Mouse (Mus musculus) gastrocnemius, postnatal 14 days (tissue): ENCODE measurements around the gene Htatip2. TPM values are rescaled to one million over a fixed set of nuclear protein-coding genes. Genes with fewer than 3 reads are reported as not detected.
A peak's percentile ranks its signal among the peaks of the same experiment; 100 is the strongest.

Source experiments
- DNase-seq: peaks from one replicate; pipeline ENCODE4 v3.0.0; 2021; ENCODE audit warnings: mixed read lengths
- intact Hi-C: fragments of 180-260 bp; cut with DNase I; formaldehyde crosslinking; loops from one replicate; pipeline ENCODE4 v1.15.1; 2025; ENCODE audit warnings: low total_unique reads
- long read RNA-seq, 2 experiments: library from polyadenylated mRNA; stranded (forward); transcript quantifications; one replicate each; pipeline ENCODE4 v2.0.0; 2021
- total RNA-seq, 2 experiments: library from RNA; stranded (reverse); gene quantifications; 2 replicates each; pipeline ENCODE4 v1.2.3; 2021

Gene Htatip2
- 1 to 10 TPM; 1.5 to 1.9 TPM for total RNA-seq
- long read RNA-seq, experiment 1, partial matches to known transcripts: 3 of 5 reads
- long read RNA-seq, experiment 1, other reads (novel, unspliced or antisense): 1 of 5 reads
- long read RNA-seq, experiment 2, partial matches to known transcripts: 0 of 1 reads
- long read RNA-seq, experiment 2, other reads (novel, unspliced or antisense): 1 of 1 reads

DNA sequence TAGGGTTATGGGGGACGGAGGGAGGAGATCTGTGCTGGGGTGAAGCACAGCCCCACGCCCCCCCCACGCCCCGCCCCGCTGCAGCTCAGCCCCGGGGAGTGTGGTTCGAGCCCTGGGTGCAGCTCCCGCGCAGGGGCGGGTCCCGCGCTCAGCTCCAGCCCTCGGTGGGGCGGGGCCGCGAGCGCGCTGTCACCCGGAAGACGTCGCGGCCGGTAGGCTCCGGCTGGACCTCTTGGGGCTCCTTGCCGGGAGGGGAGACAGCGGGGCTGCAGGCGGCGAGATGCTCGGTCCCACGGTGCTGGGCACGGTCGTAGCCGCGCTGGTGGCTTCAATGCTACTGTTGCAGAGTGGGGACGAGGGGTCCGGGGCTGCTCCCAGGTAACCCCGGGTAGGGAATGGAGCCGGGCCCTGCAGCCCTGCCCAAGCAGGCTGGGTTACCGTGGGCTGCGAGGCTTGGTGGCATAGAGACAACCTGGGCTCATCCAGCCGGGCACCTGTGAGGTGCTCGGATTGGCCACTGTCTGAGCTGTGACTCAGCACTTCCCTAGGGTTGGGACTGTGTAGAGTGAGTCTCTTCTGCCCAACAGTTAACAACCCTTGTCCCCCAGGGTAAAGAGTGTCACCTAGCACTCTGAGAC, at the start of gene Htatip2:
Gene Htatip2 (plus strand): TSS at position 182 of the 638 bp plus-strand sequence.
- intact Hi-C loops: loop anchor here (10.0 kb wide), 1 partner anchor 294 kb away; no protein-coding TSS in a partner anchor
- peak; percentile 30 for DNase-seq

DNA sequence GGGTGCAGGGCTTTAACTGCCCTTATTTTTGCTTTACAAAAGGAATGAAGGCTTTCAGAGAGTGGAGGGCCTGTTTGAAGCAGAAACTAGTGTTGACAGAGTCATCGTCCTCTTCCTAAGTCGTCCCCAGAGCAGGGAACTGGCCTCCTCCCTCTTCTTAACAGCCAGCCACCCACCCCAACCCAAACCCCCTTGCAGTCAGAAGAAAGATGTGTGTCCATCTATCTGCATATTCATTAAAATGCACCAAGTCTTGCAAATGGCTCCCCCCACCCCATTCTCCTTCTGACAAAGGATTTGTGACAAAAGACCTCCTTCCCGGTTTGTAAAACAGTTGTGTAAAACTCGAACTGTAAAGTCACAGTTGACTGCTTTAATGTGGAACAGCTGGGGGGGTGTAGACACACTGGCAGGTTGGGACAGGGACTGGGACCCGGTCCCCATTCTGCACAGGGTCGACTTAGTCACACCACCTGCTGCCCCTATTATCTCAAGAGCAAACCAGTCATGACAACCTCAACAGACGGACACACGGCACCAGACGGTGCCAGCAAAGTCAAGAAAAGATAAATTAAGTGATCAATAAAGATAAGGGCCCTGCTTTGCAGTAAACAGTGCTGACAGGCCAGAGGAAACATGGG, 49.4 kb upstream of the Htatip2 start:
- intact Hi-C loops: no loop called here
- no peak for DNase-seq

DNA sequence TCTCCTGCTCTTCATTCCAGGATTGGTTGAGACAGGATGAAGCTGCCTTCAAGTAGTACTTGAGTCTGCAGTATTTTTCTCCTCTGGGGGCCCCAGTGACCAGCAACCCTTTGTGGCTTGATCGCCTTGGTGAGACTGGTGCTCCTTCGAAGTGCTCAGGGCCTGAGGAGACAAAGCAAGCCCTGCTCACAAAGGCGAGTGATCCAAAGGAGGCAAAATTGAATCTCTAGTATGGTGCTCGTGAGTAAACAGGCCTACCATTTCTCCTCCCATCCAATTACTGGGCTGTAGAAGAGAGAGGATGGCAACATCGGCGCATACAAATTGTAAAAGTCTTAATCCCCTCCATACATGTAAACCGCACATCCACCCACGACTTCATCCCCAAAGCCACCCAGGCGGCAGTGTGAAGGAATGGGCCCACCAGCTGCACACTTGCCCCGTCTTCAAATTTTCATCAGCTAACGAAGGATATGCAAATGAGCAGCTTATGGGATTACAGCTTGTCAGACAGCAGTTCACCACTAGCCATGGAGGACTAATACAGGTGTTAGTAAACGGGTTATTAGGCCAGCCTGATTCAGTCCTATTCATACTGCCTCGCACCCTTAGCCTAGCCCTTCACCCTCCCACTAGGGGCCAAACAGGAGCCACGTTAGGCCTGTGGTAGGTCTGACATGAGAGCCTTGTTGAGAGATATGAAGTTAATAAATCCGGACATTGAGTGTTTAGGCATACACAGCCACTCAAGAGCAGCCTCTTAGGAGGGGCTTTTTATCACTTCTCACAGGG, 40.8 kb upstream of the Htatip2 start:
- intact Hi-C loops: no loop called here
- no peak for DNase-seq

DNA sequence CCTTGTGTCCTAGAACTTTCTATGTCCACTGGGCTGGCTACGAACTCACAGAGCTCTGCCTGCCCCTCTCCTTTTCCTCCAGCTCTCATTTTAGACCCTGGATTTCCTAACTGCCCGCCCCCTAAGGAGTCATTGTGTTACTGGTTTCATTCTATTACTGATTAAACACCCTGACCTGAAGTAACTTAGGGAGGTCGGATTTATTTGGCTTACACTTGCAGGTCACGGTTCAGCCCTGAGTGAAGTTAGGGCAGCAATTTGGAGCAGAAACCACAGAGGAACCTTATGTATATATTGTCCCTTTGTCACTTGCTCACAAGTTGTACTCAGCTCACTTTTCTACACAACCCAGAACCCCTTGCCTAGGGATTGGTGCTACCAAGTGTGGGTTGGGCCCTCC, 24.6 kb upstream of the Htatip2 start:
- intact Hi-C loops: no loop called here
- no peak for DNase-seq

DNA sequence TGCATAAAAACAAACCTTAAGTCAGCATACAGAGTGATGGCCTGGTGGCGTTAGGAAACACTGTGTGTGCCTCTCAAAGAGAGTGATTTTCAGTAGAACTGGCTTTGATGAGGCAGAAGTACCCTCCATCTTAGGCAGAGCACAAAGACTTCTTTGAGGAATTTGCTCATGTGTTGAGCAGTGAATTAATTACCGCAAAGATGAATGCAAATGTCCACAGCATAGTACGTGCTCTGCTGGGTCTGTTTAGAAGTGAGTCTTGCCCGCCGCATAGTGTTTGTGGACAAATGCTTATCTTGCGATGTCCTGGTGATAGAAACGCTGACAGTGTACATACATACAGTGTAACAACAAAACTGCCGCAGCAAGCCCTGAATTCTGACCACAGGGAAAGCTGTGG, 19.5 kb upstream of the Htatip2 start:
- intact Hi-C loops: no loop called here
- DNase-seq: no peak

DNA sequence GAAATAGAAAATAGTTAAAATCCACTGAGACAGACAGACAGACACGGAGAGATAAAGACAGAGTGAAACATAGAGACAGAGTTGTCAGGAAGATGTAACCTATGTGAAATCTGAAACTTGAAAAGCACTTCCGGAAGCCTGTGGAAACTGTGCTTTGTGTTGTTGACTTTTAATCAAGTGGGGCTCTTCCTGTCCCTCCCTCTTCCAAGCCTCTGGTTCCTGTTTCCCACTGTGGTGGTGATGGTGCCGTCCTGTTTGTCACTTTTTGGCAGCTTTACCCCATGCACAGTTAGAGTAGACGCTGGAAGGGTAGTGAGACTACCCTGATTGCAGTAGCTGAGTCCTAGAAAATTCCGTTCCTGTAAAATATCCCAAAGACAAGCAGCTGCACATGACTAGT, 17.4 kb upstream of the Htatip2 start:
- DNase-seq: no peak
- intact Hi-C loops: no loop called here

DNA sequence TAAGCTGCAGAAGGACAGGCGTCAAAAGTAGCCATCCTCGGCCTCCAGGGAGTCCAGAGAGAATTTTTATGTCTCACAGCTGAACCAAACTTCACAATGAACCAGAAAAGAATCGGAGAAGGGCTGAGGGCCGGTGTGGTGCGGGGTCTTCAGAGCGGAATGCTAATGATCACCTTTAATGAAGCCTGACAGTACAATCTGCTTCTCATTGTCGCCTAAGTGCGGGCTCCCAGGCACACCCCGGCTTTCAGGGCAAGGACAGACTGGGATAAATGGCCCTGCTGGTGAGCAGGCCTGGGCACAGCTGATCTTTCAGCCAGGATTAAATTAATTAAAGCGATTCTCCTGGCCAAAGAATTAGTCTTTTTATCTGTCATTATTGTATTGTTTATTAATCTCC, 17.0 kb upstream of the Htatip2 start:
- DNase-seq: no peak
- intact Hi-C loops: no loop called here

DNA sequence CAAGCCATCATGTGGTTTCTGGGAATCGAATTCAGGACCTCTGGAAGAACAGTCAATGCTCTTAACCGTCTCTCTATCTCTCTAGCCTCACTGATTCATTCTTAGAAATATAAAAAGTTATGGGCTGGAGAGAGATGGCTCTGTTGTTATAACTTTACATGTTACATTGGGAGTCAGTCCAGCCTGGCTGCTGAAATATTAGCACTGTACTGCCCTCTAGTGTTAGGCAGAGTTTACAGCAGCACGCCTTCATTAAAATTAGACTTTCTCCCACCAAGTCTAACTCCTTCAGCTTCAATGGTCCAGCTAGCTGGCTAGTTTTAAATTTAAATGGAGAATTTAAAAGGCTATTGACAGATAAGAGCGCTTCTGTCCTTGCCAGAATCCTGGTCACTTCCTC, 7.8 kb upstream of the Htatip2 start:
- DNase-seq: no peak
- intact Hi-C loops: loop anchor here (2.0 to 10.0 kb wide), 2 partner anchors 134 to 286 kb away; no protein-coding TSS in a partner anchor

DNA sequence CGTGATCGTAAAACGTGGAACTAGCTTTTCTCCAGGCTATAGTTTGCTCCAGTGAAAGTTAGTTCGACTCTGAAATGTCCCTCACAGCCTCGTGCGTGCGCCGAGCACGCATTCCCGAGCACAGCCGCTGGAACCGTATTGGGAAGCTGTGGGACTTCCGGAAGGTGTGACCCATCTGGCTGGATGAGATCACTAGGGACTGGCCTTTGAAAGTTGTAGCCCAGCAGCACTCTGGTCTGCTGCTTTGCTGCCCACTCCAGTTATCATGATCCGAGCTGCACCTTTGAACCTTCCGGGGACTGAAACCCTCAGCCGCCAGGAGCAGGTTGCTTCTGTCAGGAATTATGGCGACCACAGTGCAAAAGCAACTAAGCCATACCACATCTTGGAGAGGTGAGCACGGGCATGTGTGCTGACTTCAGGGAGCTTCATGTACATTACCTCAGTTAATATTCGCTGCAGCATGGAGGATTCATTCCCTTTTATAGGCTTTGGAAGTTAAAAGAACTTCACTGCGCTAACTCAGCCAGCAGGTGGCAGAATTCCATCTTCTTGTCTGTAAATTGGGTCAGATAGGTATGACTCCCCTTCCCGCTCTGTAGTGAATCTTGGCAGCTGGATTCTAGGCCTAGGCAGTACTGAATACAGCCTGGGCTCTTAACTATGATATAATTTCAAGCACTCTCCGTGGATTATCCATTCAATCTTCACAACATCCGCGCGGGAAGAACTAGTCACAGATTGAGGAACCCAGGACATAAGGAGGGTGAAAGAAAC, 6.0 kb upstream of the Htatip2 start:
- intact Hi-C loops: loop anchor here (10.0 kb wide), 1 partner anchor 288 kb away; no protein-coding TSS in a partner anchor

DNA sequence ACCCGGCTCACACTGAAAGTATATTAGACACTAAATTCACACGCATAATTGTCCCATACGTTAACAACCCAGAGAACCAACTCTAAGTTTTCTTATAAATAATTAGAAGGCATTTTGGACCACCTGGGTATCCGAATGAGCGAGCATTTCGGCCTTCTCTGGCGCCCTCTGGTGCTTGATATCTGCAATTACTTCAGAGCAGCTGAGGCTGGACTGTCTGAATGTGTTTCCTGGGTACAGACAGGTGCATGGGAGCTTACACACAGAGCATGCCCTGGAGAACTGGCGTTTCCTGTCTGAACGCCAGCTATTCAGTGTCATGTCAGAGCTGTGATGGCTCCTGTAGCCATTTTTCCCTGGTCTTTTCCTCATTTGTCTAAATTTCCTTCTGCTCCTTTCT, 4.1 kb upstream of the Htatip2 start:
- intact Hi-C loops: loop anchor here (10.0 kb wide), 1 partner anchor 290 kb away; no protein-coding TSS in a partner anchor
- peak; percentile 33 for DNase-seq

More for the DNA sequence above, 6.0 kb upstream of the Htatip2 start:
- DNase-seq: peak; percentile 22

DNA sequence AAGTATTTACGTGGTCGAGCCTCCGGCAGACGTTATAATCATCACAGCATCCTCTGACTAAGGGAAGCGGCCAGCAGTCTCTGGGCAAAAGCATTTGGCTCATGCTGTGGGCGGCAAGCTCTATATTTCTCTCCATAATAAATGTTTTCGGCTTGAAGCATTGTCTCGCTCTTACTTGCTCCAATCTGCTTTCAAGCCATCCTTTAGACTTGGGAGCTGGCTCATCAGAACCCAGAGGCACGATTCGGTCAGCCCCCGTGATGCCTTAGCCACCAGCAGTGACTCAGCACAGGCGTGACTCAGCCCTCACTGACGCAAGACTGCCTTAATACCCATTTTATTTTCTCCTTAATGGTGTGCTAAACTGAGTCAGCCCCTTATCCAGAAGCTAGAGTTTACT, 3.7 kb downstream of the Htatip2 start:
- intact Hi-C loops: no loop called here
- no peak for DNase-seq

DNA sequence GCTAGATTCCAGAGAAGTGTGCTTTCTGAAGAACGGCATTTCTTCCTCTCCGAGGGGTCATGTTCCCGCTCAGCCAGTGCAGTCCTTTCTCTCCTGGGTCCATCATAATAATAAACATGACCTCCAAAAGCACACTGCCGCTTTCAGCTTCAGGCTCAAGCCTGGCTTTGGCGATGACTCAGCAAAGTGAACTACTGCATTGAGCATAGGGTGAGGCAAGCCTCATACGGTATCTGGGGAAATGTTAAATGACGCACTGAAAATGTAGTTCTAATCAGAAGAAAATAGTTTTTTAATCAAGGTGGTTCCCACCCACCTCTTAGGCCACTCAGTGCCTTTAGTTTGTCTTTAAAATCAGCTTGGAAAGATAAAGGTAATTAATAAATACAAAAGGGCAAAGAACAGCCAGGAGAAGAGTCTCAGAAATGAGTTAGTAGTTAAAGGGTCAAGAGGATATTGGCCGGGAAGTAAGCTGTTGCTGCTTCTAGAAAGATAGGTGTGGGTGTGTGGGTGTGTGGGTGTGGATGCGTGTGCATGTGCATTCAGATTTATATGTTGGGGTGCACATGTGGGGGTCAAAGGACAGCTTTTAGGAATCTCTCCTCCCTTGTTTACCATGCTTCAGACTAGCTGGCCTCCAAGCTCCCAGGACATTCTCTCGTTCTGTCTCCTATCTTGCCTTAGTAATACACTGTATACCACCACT, 5.2 kb downstream of the Htatip2 start:
- intact Hi-C loops: no loop called here
- no peak for DNase-seq

DNA sequence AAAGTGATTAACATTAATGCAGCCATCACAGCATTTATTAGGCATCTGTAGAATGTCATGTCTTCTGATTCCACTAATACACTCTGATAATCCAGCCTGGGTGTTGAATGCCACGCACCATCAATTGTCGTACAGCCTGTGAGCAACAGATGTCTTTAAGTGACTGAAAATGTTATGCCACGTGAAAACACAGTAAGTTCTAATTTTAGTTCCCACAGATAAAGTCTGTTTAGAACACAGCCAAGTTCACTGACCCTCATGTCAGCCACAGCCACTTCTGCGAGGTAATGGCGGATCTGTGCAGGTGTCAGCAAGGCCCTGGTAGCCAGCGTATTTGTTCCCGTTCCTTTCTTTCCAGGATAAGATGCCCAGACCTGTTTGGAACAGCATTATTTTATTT, 7.3 kb downstream of the Htatip2 start:
- intact Hi-C loops: no loop called here
- no peak for DNase-seq

DNA sequence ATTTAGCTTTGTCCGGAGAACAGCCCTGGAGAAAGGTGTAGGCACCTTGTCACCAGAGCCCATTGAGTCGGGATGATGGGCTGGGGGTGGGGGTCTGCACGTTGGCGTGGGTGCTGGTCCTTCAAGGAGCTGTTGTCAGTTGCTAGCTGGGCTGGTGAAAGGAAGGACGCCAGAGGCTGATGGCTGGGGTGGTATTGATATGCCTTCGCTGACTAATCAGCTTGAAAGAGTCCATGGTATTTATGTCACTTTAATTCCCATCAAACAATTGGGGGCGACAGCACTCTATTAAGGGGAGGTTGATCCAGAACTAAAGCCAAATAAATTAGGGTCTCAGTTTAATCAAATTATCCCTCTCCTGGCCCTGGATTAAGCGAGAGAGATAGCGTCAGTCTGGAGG, 9.6 kb downstream of the Htatip2 start:
- intact Hi-C loops: no loop called here
- no peak for DNase-seq

DNA sequence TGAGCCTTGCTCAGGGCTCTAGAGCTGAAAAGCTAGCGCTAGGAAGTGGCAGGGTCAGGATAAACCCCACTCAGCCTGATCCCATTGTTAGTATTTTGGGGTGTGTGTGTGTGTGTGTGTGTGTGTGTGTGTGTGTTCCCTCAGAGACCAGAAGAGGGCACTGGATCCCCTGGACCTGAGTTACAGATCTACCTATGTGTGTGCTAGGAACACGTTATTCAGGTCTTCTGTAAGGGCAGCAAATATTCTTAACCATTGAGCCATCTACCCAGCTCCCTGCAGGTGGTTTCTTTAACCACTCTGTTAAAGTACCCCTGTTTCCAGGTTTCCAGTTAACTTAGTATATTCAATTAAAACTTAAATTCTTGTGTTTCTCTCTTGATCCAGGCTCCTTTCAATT, 15.5 kb downstream of the Htatip2 start:
- no peak for DNase-seq
- intact Hi-C loops: no loop called here

DNA sequence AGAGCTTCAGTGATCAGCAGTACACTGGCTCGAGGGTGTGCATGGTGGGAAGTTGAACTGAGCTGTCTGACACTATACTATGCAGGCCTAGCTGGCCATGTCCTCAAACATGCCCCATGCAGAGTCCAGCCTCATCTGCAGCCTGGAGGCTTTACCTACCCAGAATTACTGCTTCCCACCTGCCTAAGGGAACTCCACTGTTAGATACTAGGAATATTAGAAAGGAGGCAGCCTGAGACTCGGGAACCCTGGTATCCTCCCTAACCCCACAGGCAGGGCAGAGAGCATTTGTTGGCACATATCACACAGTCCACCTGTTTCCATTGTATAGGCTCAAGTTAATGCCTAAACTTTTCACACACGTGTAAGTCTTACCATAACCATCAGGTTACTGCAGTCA, 18.7 kb downstream of the Htatip2 start:
- DNase-seq: no peak

DNA sequence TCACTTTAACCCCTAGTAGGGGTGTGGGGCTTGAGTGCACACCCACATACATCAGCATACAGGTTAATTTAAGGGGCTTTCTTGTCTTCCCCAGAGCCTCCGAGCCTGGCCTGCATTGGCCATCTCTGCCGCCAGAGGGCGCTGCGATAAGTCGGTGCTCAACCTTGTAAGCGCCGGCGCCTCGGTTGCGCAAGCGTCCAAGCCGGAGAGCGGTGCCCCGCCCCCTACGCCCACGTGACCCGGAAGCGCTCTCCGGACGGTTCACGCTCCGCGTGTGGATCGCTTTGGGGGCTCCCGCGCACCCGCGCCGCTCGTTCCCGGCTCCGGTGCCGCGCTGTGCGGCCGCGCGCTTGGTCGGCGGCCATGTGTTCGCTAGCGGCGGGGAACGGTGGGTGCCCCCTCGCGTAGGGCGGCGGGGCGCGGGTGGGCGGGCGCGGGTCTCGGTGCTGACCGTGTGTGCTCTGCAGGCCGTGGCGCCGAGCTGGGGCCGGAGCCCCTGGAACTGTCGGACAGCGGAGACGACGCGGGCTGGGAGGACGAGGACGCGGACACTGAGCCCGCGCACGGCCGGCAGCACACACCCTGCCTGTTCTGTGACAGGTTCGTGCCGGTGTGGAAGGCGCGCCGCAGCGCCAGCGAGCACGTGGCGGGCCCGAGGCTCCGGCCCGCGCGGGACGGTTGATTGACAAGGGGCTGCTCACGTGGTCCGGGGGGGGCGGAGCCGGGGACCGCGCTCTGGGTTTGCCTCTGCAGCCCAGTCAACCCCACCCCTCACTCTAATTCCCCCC, 19.4 kb downstream of the Htatip2 start, which contains the start of gene Prmt3:
Gene Prmt3 (plus strand): TSS at position 233 of the 788 bp plus-strand sequence.
- intact Hi-C loops: loop anchor here (5.0 kb wide), 1 partner anchor 144 kb away; no protein-coding TSS in a partner anchor

More for the DNA sequence above, 18.7 kb downstream of the Htatip2 start:
- intact Hi-C loops: loop anchor here (5.0 kb wide), 1 partner anchor 145 kb away; no protein-coding TSS in a partner anchor

More for the DNA sequence above, 19.4 kb downstream of the Htatip2 start, which contains the start of gene Prmt3:
- DNase-seq: peak; percentile 97
